Mouse (Mus musculus): Measurements from ENCODE around the gene Zcchc3. TPM values are rescaled to one million over a fixed set of nuclear protein-coding genes. Genes with fewer than 3 reads are reported as not detected.

The Zcchc3 gene
- 52.0 and 55.0 TPM in 2 replicates for polyA plus RNA-seq (2014; fragmentation: Nextera tagmentation; extraction: Ambion mirVana)

DNA sequence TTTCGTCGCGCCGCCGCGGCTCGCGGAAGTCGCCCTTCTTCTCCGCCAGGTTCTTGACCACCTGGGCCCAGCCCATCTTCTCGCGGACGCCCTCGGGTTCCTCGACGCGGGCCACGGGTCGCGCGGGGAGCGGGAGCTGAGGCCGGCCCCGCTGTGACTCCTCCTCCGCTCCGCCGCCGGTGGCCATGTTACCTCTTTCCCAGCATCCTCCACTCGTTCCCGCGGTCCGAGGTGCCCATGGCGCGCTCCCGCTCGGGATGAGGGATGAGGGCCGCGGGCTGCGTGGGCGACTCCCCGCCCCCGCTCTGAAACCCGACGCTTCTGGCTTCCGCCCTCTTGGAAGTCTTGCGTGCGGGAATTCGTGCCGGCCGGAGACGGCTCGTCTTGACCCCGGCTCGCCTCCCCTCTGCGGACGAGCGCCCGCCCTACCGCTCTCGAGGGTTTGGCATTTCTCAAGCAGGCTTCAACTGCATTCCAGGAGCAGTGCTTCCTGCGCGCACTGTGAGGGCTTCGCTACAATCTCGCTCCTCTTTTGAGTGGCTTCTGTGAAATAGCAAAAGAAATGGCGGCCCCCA, at the start of gene Zcchc3:
Gene Zcchc3, minus strand, starts transcription at position 437 of the 575 bp plus-strand sequence.
- DNase-seq (ENCODE audit: low spot score, missing footprints) (peak; percentile 98), ATAC-seq (ENCODE audit: low FRiP score) (peak; percentile 75)
- Histone ChIP-seq H3K27me3 (ENCODE audit: control insufficient read depth, insufficient read depth, low read length) (no peaks in the 10 kb centered on the region), H3K9me3 (ENCODE audit: control insufficient read depth, low read length) (peaks cover 7% of the 10 kb centered on the region; the same call in 1 of the 2 replicates), H3K27ac (ENCODE audit: low read depth, low read length) (peak within 1 kb of the TSS; percentile 94), H3K4me1 (ENCODE audit: control insufficient read depth, insufficient read depth, low read length) (peaks cover 31% of the 10 kb centered on the region), H3K4me3 (ENCODE audit: low read depth, low read length) (peak within 1 kb of the TSS; percentile 96), H3K9ac (ENCODE audit: low read length) (peak within 1 kb of the TSS; percentile 98), H3K36me3 (ENCODE audit: control insufficient read depth, insufficient read depth, low read length) (no peaks in the 10 kb centered on the region), H3K4me2 (peak within 1 kb of the TSS; percentile 83)
- under 1% methylated on average over 43 of the region's 65 CpGs for WGBS

- no peak for ATAC-seq (ENCODE audit: low FRiP score)
- no peak for DNase-seq (ENCODE audit: low spot score, missing footprints)
- no peaks in the 10 kb centered on the region for H3K27me3 ChIP-seq (ENCODE audit: control insufficient read depth, insufficient read depth, low read length)
- H3K9me3 ChIP-seq (ENCODE audit: control insufficient read depth, low read length), result no peaks in the 10 kb centered on the region
- no peak overlapping the region for H3K27ac ChIP-seq (ENCODE audit: low read depth, low read length)
- no peaks in the 10 kb centered on the region for H3K4me1 ChIP-seq (ENCODE audit: control insufficient read depth, insufficient read depth, low read length)
- no peak overlapping the region for H3K4me3 ChIP-seq (ENCODE audit: low read depth, low read length)
- 81% methylated on average over 13 of the region's 13 CpGs for WGBS
- H3K4me2 ChIP-seq, result no peak overlapping the region
- no peak overlapping the region for H3K9ac ChIP-seq (ENCODE audit: low read length)
- H3K36me3 ChIP-seq (ENCODE audit: control insufficient read depth, insufficient read depth, low read length), result no peaks in the 10 kb centered on the region
Observed at GRCm38 (mm10) chr2:152459241-152459640, 44.4 kb upstream of the Zcchc3 start.

GRCm38 (mm10) chr2:152452101-152452781, 37.4 kb upstream of the Zcchc3 start:
- Histone ChIP-seq H3K4me1 (ENCODE audit: control insufficient read depth, insufficient read depth, low read length) (no peaks in the 10 kb centered on the region), H3K9me3 (ENCODE audit: control insufficient read depth, low read length) (no peaks in the 10 kb centered on the region), H3K4me2 (no peak overlapping the region), H3K9ac (ENCODE audit: low read length) (no peak overlapping the region), H3K4me3 (ENCODE audit: low read depth, low read length) (no peak overlapping the region), H3K27me3 (ENCODE audit: control insufficient read depth, insufficient read depth, low read length) (no peaks in the 10 kb centered on the region), H3K27ac (ENCODE audit: low read depth, low read length) (no peak overlapping the region), H3K36me3 (ENCODE audit: control insufficient read depth, insufficient read depth, low read length) (no peaks in the 10 kb centered on the region)
- WGBS, result 75% methylated on average over 4 of the region's 4 CpGs
- ATAC-seq (ENCODE audit: low FRiP score) (no peak), DNase-seq (ENCODE audit: low spot score, missing footprints) (no peak)

DNA sequence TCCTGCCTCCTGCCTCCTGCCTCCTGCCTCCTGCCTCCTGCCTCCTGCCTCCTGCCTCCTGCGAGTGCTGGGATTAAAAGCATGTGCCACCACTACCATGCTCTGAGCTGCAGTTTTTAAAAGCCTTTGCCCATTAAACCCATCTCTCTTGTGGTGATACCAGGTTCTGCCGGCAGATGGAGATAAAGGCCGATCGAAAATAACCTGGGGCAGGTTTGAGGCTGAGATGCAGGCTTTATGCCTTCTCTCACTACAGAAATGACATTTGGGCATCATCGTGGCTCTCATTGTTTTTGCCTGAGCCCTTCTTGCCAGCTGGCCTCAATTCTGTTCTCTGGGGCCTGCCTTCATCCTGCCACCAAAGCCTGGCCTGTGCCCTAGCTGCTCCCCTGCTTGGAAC, 35.4 kb upstream of the Zcchc3 start:
- no peak overlapping the region for H3K9ac ChIP-seq (ENCODE audit: low read length)
- DNase-seq (ENCODE audit: low spot score, missing footprints) (peak; percentile 96), ATAC-seq (ENCODE audit: low FRiP score) (no peak)
- no peaks in the 10 kb centered on the region for H3K4me1 ChIP-seq (ENCODE audit: control insufficient read depth, insufficient read depth, low read length)
- no peak overlapping the region for H3K4me3 ChIP-seq (ENCODE audit: low read depth, low read length)
- H3K27ac ChIP-seq (ENCODE audit: low read depth, low read length), result no peak overlapping the region
- H3K27me3 ChIP-seq (ENCODE audit: control insufficient read depth, insufficient read depth, low read length), result no peaks in the 10 kb centered on the region
- H3K36me3 ChIP-seq (ENCODE audit: control insufficient read depth, insufficient read depth, low read length), result no peaks in the 10 kb centered on the region
- 5% methylated on average over 5 of the region's 5 CpGs for WGBS
- no peaks in the 10 kb centered on the region for H3K9me3 ChIP-seq (ENCODE audit: control insufficient read depth, low read length)
- no peak overlapping the region for H3K4me2 ChIP-seq

DNA sequence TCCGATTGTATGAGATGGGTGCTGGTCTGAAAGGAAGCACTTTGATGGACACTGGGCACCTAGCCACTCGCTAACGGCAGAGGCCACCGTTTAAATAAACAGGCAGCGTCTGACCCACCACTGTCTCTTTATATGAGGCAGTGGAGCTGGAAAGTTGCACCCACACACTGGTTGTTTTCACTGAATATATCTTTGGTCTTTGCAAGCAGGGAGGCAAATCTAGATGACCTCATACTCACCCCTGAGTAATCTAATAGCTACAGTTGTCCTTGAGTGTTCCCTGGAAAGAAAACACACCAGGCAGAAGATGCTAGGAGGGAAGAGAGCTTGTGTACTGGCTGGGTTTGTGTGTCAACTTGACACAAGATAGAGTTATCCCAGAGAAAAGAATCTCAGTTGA, 32.6 kb upstream of the Zcchc3 start:
- no peak for DNase-seq (ENCODE audit: low spot score, missing footprints)
- H3K4me3 ChIP-seq (ENCODE audit: low read depth, low read length), result no peak overlapping the region
- H3K36me3 ChIP-seq (ENCODE audit: control insufficient read depth, insufficient read depth, low read length), result no peaks in the 10 kb centered on the region
- no peak overlapping the region for H3K27ac ChIP-seq (ENCODE audit: low read depth, low read length)
- WGBS, result 57% methylated on average over 5 of the region's 5 CpGs
- no peaks in the 10 kb centered on the region for H3K4me1 ChIP-seq (ENCODE audit: control insufficient read depth, insufficient read depth, low read length)
- H3K9ac ChIP-seq (ENCODE audit: low read length), result no peak overlapping the region
- no peak for ATAC-seq (ENCODE audit: low FRiP score)
- no peak overlapping the region for H3K4me2 ChIP-seq
- no peaks in the 10 kb centered on the region for H3K9me3 ChIP-seq (ENCODE audit: control insufficient read depth, low read length)
- H3K27me3 ChIP-seq (ENCODE audit: control insufficient read depth, insufficient read depth, low read length), result no peaks in the 10 kb centered on the region

DNA sequence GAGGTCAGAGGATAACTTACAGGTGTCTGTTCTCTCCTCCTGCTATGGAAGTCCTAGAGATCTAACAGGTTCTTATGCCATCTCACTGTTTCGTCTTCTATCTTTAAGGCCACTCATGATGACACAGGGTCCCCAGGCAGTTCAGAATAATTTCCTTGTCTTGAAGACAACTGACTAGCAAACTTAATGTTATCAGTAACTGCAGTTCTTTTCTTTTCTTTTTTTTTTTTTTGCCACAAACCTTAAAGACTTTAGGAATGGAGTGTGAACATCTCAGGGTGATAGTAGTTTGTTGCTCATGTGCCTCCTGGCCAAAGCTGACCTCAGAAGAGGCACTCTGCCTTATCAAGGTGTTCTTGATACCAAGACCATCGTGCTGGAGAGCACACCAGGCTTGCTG, 31.8 kb upstream of the Zcchc3 start:
- Histone ChIP-seq H3K4me3 (ENCODE audit: low read depth, low read length) (no peak overlapping the region), H3K9ac (ENCODE audit: low read length) (no peak overlapping the region), H3K4me1 (ENCODE audit: control insufficient read depth, insufficient read depth, low read length) (no peaks in the 10 kb centered on the region), H3K9me3 (ENCODE audit: control insufficient read depth, low read length) (no peaks in the 10 kb centered on the region), H3K27me3 (ENCODE audit: control insufficient read depth, insufficient read depth, low read length) (no peaks in the 10 kb centered on the region), H3K27ac (ENCODE audit: low read depth, low read length) (no peak overlapping the region), H3K4me2 (no peak overlapping the region), H3K36me3 (ENCODE audit: control insufficient read depth, insufficient read depth, low read length) (no peaks in the 10 kb centered on the region)
- 75% methylated on average over 2 of the region's 2 CpGs for WGBS
- no peak for DNase-seq (ENCODE audit: low spot score, missing footprints)
- ATAC-seq (ENCODE audit: low FRiP score), result no peak

- H3K36me3 ChIP-seq (ENCODE audit: control insufficient read depth, insufficient read depth, low read length), result no peaks in the 10 kb centered on the region
- WGBS, result 92% methylated on average over 8 of the region's 8 CpGs
- H3K9me3 ChIP-seq (ENCODE audit: control insufficient read depth, low read length), result no peaks in the 10 kb centered on the region
- no peak overlapping the region for H3K4me2 ChIP-seq
- H3K4me1 ChIP-seq (ENCODE audit: control insufficient read depth, insufficient read depth, low read length), result no peaks in the 10 kb centered on the region
- H3K4me3 ChIP-seq (ENCODE audit: low read depth, low read length), result no peak overlapping the region
- no peaks in the 10 kb centered on the region for H3K27me3 ChIP-seq (ENCODE audit: control insufficient read depth, insufficient read depth, low read length)
- no peak for ATAC-seq (ENCODE audit: low FRiP score)
- no peak for DNase-seq (ENCODE audit: low spot score, missing footprints)
- H3K27ac ChIP-seq (ENCODE audit: low read depth, low read length), result no peak overlapping the region
- no peak overlapping the region for H3K9ac ChIP-seq (ENCODE audit: low read length)
Observed at GRCm38 (mm10) chr2:152443281-152443680, 28.5 kb upstream of the Zcchc3 start.

DNA sequence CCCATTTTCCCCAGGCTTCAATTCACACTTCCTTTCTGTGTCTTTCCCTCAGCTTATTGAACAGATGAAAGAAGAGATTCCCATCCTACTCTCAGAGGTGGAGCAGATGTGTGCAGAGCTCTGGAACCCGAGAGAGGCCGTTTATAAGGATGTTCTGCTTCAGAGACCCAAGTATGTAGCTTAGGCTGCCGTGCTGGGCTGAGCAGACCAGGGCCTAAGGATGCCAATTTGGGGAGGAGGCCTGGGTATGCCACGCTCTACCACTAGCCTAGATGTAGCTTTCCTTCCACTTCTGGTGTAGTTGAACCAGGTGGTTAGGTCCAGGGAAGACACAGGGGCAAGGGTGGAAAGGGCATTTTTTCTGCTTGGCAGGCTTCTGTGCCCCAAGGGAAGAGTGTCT, 27.5 kb upstream of the Zcchc3 start:
- H3K9me3 ChIP-seq (ENCODE audit: control insufficient read depth, low read length), result no peaks in the 10 kb centered on the region
- DNase-seq (ENCODE audit: low spot score, missing footprints), result no peak
- 65% methylated on average over 4 of the region's 4 CpGs for WGBS

DNA sequence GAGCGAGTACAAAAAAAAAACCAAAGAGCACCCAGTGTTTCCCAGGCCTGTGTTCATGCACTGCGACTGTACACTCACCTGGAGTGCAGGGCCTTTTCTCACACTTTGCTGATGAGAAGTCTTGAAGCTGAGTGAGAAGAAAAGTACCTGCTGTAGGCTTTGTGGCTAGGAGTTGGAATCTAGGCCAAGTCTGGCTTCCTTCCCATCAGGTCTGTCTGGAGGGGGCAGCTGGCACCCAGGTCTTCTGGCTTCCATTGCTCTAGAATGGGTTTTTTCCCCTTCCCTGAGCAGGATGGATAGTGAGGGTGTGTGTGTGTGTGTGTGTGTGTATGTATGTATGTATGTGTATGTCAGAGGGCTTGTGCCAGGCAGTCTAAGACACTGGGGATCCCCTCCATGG, 25.0 kb upstream of the Zcchc3 start:
- no peak for ATAC-seq (ENCODE audit: low FRiP score)
- 76% methylated on average over 2 of the region's 2 CpGs for WGBS

More for the DNA sequence above, 27.5 kb upstream of the Zcchc3 start:
- ATAC-seq (ENCODE audit: low FRiP score), result no peak
- H3K4me1 ChIP-seq (ENCODE audit: control insufficient read depth, insufficient read depth, low read length), result no peaks in the 10 kb centered on the region
- no peak overlapping the region for H3K9ac ChIP-seq (ENCODE audit: low read length)
- H3K27ac ChIP-seq (ENCODE audit: low read depth, low read length), result no peak overlapping the region
- H3K27me3 ChIP-seq (ENCODE audit: control insufficient read depth, insufficient read depth, low read length), result no peaks in the 10 kb centered on the region
- no peak overlapping the region for H3K4me3 ChIP-seq (ENCODE audit: low read depth, low read length)
- no peaks in the 10 kb centered on the region for H3K36me3 ChIP-seq (ENCODE audit: control insufficient read depth, insufficient read depth, low read length)
- H3K4me2 ChIP-seq, result no peak overlapping the region

More for the DNA sequence above, 25.0 kb upstream of the Zcchc3 start:
- H3K4me3 ChIP-seq (ENCODE audit: low read depth, low read length), result no peak overlapping the region
- no peak for DNase-seq (ENCODE audit: low spot score, missing footprints)
- H3K27ac ChIP-seq (ENCODE audit: low read depth, low read length), result no peak overlapping the region
- H3K9me3 ChIP-seq (ENCODE audit: control insufficient read depth, low read length), result no peaks in the 10 kb centered on the region
- no peaks in the 10 kb centered on the region for H3K36me3 ChIP-seq (ENCODE audit: control insufficient read depth, insufficient read depth, low read length)
- H3K9ac ChIP-seq (ENCODE audit: low read length), result no peak overlapping the region
- no peak overlapping the region for H3K4me2 ChIP-seq
- H3K27me3 ChIP-seq (ENCODE audit: control insufficient read depth, insufficient read depth, low read length), result no peaks in the 10 kb centered on the region
- H3K4me1 ChIP-seq (ENCODE audit: control insufficient read depth, insufficient read depth, low read length), result no peaks in the 10 kb centered on the region

All from midbrain, embryonic 11.5 days (tissue).